Mouse (Mus musculus) brain, adult 10 weeks (tissue): ENCODE measurements around the gene Hcn3. TPM values are rescaled to one million over a fixed set of nuclear protein-coding genes. Genes with fewer than 3 reads are reported as not detected.

Experiments used
- polyA plus RNA-seq: library from polyadenylated mRNA; stranded (reverse); fragments of 350-450 nt; fragmentation: Illumina TruSeq; extraction: RNeasy Lipid Tissue Mini Kit (QIAGEN cat#74804); gene quantifications from one replicate; pipeline ENCODE4 v1.2.3, GENCODE M21; 2015; ENCODE audit warnings: low read depth, low replicate concordance

Hcn3 gene
- polyA plus RNA-seq: 8.9 TPM

DNA sequence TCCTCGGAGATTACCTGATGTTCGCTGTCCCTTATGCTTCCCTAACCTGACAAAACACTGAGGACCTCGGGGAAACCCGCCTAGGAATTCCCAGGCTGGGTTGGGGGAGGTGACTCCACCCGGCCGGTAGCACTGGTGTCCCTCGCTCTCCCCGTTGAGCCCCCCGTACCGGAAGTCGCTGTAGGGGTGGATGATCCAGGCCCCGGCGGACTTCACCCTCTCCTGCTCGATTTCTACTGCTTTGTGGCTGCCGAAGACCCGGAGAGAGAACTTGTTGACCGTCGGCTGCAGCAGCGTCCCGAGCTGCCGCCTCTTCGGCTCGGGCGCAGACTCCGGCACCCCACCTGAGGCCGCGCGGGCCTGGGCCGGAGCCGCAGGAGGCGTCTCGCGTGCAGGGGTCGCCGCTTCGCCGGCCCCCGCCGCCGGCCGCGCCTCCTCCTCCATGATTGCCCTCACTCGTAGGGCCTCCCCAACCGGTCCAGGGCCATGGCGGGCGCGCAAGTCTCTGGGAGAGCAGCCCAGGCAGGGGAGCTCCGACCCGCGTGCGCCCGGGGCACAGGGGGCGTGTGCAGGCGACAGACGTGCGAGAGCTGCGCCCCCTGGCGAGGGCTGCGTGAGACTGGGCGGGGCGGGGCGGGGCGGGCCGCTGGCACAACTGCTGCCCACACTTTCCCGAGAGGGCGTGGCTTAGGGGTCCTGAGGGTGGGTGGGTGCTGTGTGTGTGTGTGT, at the start of gene Hcn3:
Gene Hcn3 (minus strand): TSS at position 581 of the 729 bp plus-strand sequence.

DNA sequence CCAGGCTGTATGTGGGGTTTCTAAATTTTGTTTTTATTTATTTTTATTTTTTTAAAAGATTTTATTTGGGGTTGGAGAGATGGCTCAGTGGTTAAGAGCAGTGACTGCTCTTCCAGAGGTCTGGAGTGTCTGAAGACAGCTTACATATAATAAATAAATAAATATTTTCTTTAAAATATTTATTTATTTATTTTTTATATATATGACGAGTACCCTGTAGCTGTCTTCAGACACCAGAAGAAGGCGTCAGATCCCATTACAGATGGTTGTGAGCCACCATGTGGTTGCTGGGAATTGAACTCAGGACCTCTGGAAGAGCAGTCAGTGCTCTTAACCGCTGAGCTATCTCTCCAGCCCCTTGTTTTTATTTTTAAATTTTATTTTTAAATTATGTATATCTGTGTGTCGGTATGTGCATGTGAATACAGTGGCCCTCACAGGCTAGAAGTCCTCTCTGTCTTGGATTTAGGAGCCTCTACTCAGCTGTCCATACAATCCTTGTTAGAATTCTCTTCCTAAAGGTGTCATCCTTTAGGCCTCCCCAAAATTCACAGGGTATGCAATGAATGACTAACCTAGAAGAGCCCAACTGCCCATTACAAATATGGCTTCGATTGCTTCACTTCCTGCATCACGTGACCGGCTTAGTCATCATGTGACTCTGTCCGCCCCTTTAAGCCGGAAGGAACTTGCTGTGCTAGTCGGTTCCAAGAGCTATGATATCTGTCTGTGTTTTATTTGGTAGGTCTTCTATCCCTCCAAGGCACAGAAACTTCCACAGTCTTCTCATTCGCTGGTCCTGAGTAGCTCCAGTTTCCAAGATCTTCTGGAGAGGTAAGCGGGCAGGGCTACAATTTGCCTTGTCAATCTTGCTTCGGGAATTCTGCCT, 42.5 kb upstream of the Hcn3 start, which contains the start of gene Gba:
Gene Gba (plus strand): TSS at position 676 of the 889 bp plus-strand sequence.

DNA sequence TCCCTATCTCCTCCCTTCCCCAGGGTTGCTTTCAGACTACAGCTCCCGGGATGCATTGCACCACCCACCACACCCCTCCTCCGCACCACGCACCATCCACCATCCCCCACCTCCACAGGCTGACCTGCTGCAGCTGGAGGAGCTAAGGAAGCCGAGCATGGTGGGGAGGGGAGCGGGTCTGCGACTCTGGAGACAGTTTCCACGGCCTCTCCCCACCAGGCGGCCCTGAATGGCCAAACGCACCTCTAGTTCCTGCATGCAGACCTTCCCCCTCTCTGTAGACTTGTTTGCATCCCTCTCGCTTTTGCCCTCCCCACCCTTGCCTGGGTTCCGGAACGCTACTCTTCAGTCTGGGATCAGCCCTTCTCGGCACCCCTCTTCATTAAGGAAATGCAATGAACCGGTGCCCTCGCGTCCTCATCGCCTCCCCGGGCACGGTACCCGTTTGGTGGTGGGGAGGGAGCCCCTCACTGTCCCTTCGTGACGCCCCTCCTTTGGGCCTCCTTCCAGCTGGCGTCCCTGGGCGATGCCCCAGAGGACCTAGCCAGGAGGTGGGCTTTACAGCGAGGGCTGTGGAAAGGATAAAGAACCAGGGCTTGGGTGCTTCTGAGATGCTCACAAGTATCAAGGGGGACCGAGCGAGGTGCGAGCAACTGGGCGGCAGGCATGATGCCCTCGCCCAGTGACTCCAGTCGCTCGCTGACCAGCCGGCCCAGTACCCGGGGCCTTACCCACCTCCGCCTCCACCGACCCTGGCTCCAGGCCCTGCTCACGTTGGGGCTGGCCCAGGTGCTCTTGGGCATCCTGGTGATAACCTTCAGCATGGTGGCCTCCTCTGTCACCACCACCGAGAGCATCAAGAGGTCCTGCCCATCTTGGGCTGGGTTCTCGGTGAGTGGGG, 23.3 kb upstream of the Hcn3 start, which contains the start of gene Fam189b:
Gene Fam189b (plus strand): TSS at position 86 of the 901 bp plus-strand sequence.

GRCm38 (mm10) chr3:89177242-89178106, 17.5 kb upstream of the Hcn3 start, which contains the start of gene Scamp3:
Scamp3 (plus strand) TSS chr3:89177473.

DNA sequence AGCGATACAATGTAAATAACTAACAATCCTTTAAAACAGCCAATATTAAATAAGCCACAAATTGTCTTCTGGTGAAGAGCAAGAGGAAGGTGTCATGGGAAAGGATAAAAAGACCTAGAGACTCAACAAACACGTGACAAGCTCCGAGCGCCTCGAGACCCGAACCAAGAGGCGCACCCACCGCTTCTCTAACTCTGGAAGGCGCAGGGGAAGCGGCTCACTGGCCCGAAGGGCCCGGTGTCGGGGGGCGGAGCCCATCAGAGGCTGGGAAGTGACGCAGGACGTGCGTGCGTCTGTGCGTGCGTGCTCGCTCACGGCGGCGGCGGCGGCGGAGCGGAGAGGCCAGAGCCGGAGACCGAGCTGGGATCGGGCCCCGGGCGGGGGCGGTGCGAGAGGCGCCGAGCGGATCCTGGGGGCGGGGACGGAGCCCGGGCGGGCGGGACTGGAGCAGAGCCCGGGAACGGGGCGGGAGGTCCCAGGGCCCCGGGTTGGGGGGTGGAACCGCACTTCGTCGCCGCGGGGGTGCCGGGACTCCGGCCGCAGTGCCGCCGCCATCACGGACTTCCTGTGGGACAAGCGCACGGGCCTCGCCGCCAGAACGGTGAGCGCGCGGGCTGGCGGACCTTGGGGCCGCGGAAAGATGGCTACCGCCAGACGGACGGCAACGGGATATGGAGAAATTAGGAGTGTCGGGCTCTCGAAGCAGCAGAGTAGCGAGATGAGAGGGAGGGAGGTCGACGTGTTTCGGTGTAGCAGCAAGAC, 4.7 kb upstream of the Hcn3 start, which contains the start of gene Clk2:
Gene Clk2 (plus strand): TSS at position 290 of the 762 bp plus-strand sequence.

DNA sequence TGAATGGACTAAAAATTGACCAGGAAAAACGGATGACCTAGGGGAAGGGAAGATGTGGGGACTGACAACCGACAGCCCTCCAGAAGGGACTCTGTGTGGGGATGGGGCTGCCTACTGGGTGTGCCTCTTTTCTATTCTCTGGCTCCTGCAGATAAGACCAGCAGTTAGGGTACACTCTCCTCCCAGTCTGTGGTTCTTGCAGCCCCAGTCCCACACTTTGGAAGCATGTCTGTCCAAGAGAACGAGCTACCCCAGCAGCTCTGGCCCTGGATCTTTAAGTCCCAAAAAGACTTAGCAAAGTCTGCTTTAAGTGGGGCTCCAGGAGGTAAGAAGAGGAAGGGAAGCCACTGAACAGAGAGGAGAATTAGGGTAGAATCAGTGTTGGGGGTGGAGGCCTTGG, 24.0 kb downstream of the Hcn3 start, which contains the start of gene Pklr:
Gene Pklr (plus strand): TSS at position 185 of the 400 bp plus-strand sequence.

GRCm38 (mm10) chr3:89101812-89102494, 58.0 kb downstream of the Hcn3 start, which contains the start of gene Fdps:
Fdps (minus strand) TSS chr3:89101959.

DNA sequence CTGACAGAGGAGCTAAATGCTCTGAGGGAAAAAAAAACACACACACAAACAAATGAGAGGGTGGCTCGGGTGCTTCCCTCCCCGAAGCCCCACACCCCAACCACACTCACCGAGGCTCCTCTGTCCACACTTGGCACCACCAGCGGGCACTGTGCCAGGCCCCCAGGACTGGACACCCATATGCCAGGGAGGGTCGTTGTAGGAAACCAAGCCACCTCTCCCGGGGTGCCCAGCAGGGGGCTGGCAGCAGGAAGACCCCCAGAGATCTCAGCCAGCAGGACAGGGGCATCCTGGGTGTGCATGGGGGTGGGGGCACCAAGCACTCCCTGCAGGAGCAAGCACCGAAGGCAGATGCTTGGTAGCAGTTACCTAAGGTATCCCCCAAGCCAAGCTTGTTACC, 59.2 kb downstream of the Hcn3 start, which contains the start of gene Gm43738:
Gene Gm43738 (minus strand): TSS at position 289 of the 400 bp plus-strand sequence.

Other genes with a start within 250 kb of the Hcn3 start
- 20.6 TPM for gene Msto1, start 246.2 kb downstream of the Hcn3 start, polyA plus RNA-seq
- gene Ash1l, start 209.6 kb downstream of the Hcn3 start, polyA plus RNA-seq: 33.9 TPM
- gene Dap3, start 209.0 kb downstream of the Hcn3 start, polyA plus RNA-seq: 140 TPM
- 130 TPM for gene Rusc1, start 66.9 kb downstream of the Hcn3 start, polyA plus RNA-seq
- gene Gm43738, start 59.1 kb downstream of the Hcn3 start, polyA plus RNA-seq: not detected
- 98.7 TPM for gene Fdps, start 58.2 kb downstream of the Hcn3 start, polyA plus RNA-seq
- gene Pklr, start 24.1 kb downstream of the Hcn3 start, polyA plus RNA-seq: not detected
- 35.8 TPM for gene Clk2, start 4.6 kb upstream of the Hcn3 start, polyA plus RNA-seq
- gene Scamp3, start 17.3 kb upstream of the Hcn3 start, polyA plus RNA-seq: 70.0 TPM
- 38.8 TPM for gene Fam189b, start 22.9 kb upstream of the Hcn3 start, polyA plus RNA-seq
- 53.9 TPM for gene Gba, start 42.7 kb upstream of the Hcn3 start, polyA plus RNA-seq
- gene Thbs3, start 55.0 kb upstream of the Hcn3 start, polyA plus RNA-seq: 26.1 TPM
- gene Mtx1, start 66.9 kb upstream of the Hcn3 start, polyA plus RNA-seq: 99.5 TPM
- 0.33 TPM for gene Muc1, start 68.9 kb upstream of the Hcn3 start, polyA plus RNA-seq
- 68.5 TPM for gene Krtcap2, start 85.8 kb upstream of the Hcn3 start, polyA plus RNA-seq
- gene Trim46, start 86.1 kb upstream of the Hcn3 start, polyA plus RNA-seq: 53.6 TPM
- gene Dpm3, start 99.2 kb upstream of the Hcn3 start, polyA plus RNA-seq: 107 TPM
- 61.6 TPM for gene Slc50a1, start 110.4 kb upstream of the Hcn3 start, polyA plus RNA-seq
- 9.0 TPM for gene Efna1, start 120.9 kb upstream of the Hcn3 start, polyA plus RNA-seq
- gene Efna3, start 162.8 kb upstream of the Hcn3 start, polyA plus RNA-seq: 43.7 TPM
- gene Efna4, start 177.8 kb upstream of the Hcn3 start, polyA plus RNA-seq: not detected
- gene Adam15, start 189.8 kb upstream of the Hcn3 start, polyA plus RNA-seq: 137 TPM
- 0.19 TPM for gene Dcst2, start 201.8 kb upstream of the Hcn3 start, polyA plus RNA-seq
- gene Dcst1, start 205.1 kb upstream of the Hcn3 start, polyA plus RNA-seq: not detected
- gene Zbtb7b, start 234.6 kb upstream of the Hcn3 start, polyA plus RNA-seq: 17.3 TPM
- gene Lenep, start 242.6 kb upstream of the Hcn3 start, polyA plus RNA-seq: 5.2 TPM